Mouse (Mus musculus) intestine, embryonic 14.5 days (tissue): Measurements from ENCODE around the gene Il11ra1. TPM values are rescaled to one million over a fixed set of nuclear protein-coding genes. Genes with fewer than 3 reads are reported as not detected.

Source experiments
- ATAC-seq: fragments of 200-750 bp; cut with Nextera tagmentation; replicated peaks from 2 replicates; pipeline ENCODE4 v1.8.0; 2017; ENCODE audit warnings: low read depth, moderate number of reproducible peaks, moderate TSS enrichment, moderate library complexity; ENCODE audit not compliant: low FRiP score, low TSS enrichment
- DNase-seq: peaks from one replicate; pipeline ENCODE4 v3.0.0-alpha.2; 2018; ENCODE audit warnings: low spot score
- H3K27ac ChIP-seq: fragments of 300-500 bp; sonication (generic); 2 replicates; pipeline ENCODE4 v1.5.1; 2014; ENCODE audit warnings: low read depth, mild to moderate bottlenecking, control low read depth
- H3K27me3 ChIP-seq: fragments of 300-500 bp; sonication (generic); replicated peaks from 2 replicates; pipeline ENCODE4 v1.6.1; 2014; ENCODE audit warnings: low read length, control low read depth; ENCODE audit not compliant: control insufficient read depth, insufficient read depth
- H3K36me3 ChIP-seq: fragments of 300-500 bp; sonication (generic); 2 replicates; pipeline ENCODE4 v1.6.1; 2014; ENCODE audit warnings: low read length, control low read depth; ENCODE audit not compliant: control insufficient read depth, insufficient read depth
- H3K4me1 ChIP-seq: fragments of 300-500 bp; sonication (generic); replicated peaks from 2 replicates; pipeline ENCODE4 v1.6.1; 2014; ENCODE audit warnings: low read length, control low read depth, mixed read lengths; ENCODE audit not compliant: control insufficient read depth, insufficient read depth
- H3K4me2 ChIP-seq: fragments of 300-500 bp; sonication (generic); 2 replicates; pipeline ENCODE4 v1.6.1; 2014; ENCODE audit warnings: low read length
- H3K4me3 ChIP-seq: fragments of 300-500 bp; sonication (generic); 2 replicates; pipeline ENCODE4 v1.5.1; 2014; ENCODE audit warnings: low read depth, low read length, control low read depth, mixed read lengths
- H3K9ac ChIP-seq: fragments of 300-500 bp; sonication (generic); 2 replicates; pipeline ENCODE4 v1.6.1; 2014; ENCODE audit warnings: mild to moderate bottlenecking, low read length
- H3K9me3 ChIP-seq: fragments of 300-500 bp; sonication (generic); 2 replicates; pipeline ENCODE4 v1.6.1; 2016; ENCODE audit warnings: low read length, control low read depth; ENCODE audit not compliant: control insufficient read depth
- WGBS: fragments of 180-500 bp; shearing (Covaris S2); extraction: QIAGEN DNeasy Blood & Tissue Kit; methylation state at CpG from one replicate; pipeline ENCODE4 v1.1.7; 2014; 5-methylcytosine and 5-hydroxymethylcytosine counted together
- polyA plus RNA-seq: library from polyadenylated mRNA; unstranded; fragments of >200 nt; fragmentation: Nextera tagmentation; extraction: Ambion mirVana; gene quantifications from 2 replicates; pipeline ENCODE4 v1.2.1, GENCODE M21; 2014

The Il11ra1 gene
- polyA plus RNA-seq, 1 experiment from 2014 or later: 130 TPM

GRCm38 (mm10) chr4:41672522-41672963 is 27.2 kb upstream of the Il11ra1 start:
- Histone ChIP-seq H3K4me2 (no peak overlapping the region), H3K9ac (no peak overlapping the region)

GRCm38 (mm10) chr4:41673186-41673585 is 26.6 kb upstream of the Il11ra1 start:
- Histone ChIP-seq H3K9ac (no peak overlapping the region), H3K4me3 (no peak overlapping the region), H3K4me1 (peaks cover 33% of the 10 kb centered on the region), H3K4me2 (no peak overlapping the region), H3K9me3 (no peaks in the 10 kb centered on the region), H3K36me3 (no peaks in the 10 kb centered on the region), H3K27me3 (0 out of 2 replicates have a peak, but pooled peaks cover 3% of the 10 kb centered on the region), H3K27ac (no peak overlapping the region)
- WGBS: 70% methylated on average over 19 of the region's 19 CpGs
- ATAC-seq: no peak
- DNase-seq: no peak

More at GRCm38 (mm10) chr4:41672522-41672963, 27.2 kb upstream of the Il11ra1 start:
- Histone ChIP-seq H3K9me3 (no peaks in the 10 kb centered on the region), H3K36me3 (no peaks in the 10 kb centered on the region), H3K4me3 (no peak overlapping the region), H3K4me1 (peaks cover 32% of the 10 kb centered on the region), H3K27ac (no peak overlapping the region), H3K27me3 (0 out of 2 replicates have a peak, but pooled peaks cover 3% of the 10 kb centered on the region)
- DNase-seq (no peak), ATAC-seq (no peak)
- WGBS: 41% methylated on average over 8 of the region's 8 CpGs

- no peak for DNase-seq
- H3K4me2 ChIP-seq: no peak overlapping the region
- H3K9me3 ChIP-seq: no peaks in the 10 kb centered on the region
- no peak for ATAC-seq
- H3K36me3 ChIP-seq: no peaks in the 10 kb centered on the region
- 47% methylated on average over 17 of the region's 17 CpGs for WGBS
- H3K27ac ChIP-seq: no peak overlapping the region
- H3K4me3 ChIP-seq: no peak overlapping the region
- H3K4me1 ChIP-seq: peaks cover 51% of the 10 kb centered on the region
- H3K9ac ChIP-seq: no peak overlapping the region
- H3K27me3 ChIP-seq: 0 out of 2 replicates have a peak, but pooled peaks cover 3% of the 10 kb centered on the region
Observed at GRCm38 (mm10) chr4:41676248-41677005, 23.4 kb upstream of the Il11ra1 start.

GRCm38 (mm10) chr4:41677006-41677629 is 22.7 kb upstream of the Il11ra1 start:
- Histone ChIP-seq H3K9ac (no peak overlapping the region), H3K4me1 (peaks cover 47% of the 10 kb centered on the region), H3K27ac (no peak overlapping the region), H3K4me2 (no peak overlapping the region), H3K9me3 (no peaks in the 10 kb centered on the region), H3K4me3 (no peak overlapping the region), H3K27me3 (0 out of 2 replicates have a peak, but pooled peaks cover 3% of the 10 kb centered on the region), H3K36me3 (no peaks in the 10 kb centered on the region)
- WGBS: 44% methylated on average over 13 of the region's 13 CpGs
- no peak for DNase-seq
- no peak; the same call in 1 of the 2 replicates for ATAC-seq

- Histone ChIP-seq H3K4me3 (no peak overlapping the region), H3K36me3 (no peaks in the 10 kb centered on the region), H3K4me2 (no peak overlapping the region), H3K27ac (no peak overlapping the region), H3K9ac (no peak overlapping the region), H3K27me3 (0 out of 2 replicates have a peak, but pooled peaks cover 3% of the 10 kb centered on the region), H3K4me1 (peaks cover 46% of the 10 kb centered on the region), H3K9me3 (no peaks in the 10 kb centered on the region)
- WGBS: 70% methylated on average over 6 of the region's 6 CpGs
- DNase-seq (no peak), ATAC-seq (no peak)
Observed at GRCm38 (mm10) chr4:41678863-41679262, 20.9 kb upstream of the Il11ra1 start.

- H3K9ac ChIP-seq: no peak overlapping the region
- H3K9me3 ChIP-seq: no peaks in the 10 kb centered on the region
- H3K4me1 ChIP-seq: peaks cover 46% of the 10 kb centered on the region
- DNase-seq (no peak), ATAC-seq (no peak)
- 0 out of 2 replicates have a peak, but pooled peaks cover 3% of the 10 kb centered on the region for H3K27me3 ChIP-seq
- no peak overlapping the region for H3K4me2 ChIP-seq
- H3K27ac ChIP-seq: no peak overlapping the region
- H3K4me3 ChIP-seq: no peak overlapping the region
- WGBS: 17% methylated on average over 2 of the region's 2 CpGs
- H3K36me3 ChIP-seq: no peaks in the 10 kb centered on the region
Observed at GRCm38 (mm10) chr4:41679291-41679690, 20.5 kb upstream of the Il11ra1 start.

GRCm38 (mm10) chr4:41681176-41681575 is 18.6 kb upstream of the Il11ra1 start:
- H3K9ac ChIP-seq: no peak overlapping the region
- ATAC-seq (no peak), DNase-seq (no peak)
- peaks cover 46% of the 10 kb centered on the region for H3K4me1 ChIP-seq
- 0 out of 2 replicates have a peak, but pooled peaks cover 3% of the 10 kb centered on the region for H3K27me3 ChIP-seq
- H3K27ac ChIP-seq: no peak overlapping the region
- no peaks in the 10 kb centered on the region for H3K36me3 ChIP-seq
- 61% methylated on average over 4 of the region's 4 CpGs for WGBS
- no peak overlapping the region for H3K4me3 ChIP-seq
- no peaks in the 10 kb centered on the region for H3K9me3 ChIP-seq
- no peak overlapping the region for H3K4me2 ChIP-seq

- no peak overlapping the region for H3K4me3 ChIP-seq
- peak overlapping the region; percentile 59; the same call in 1 of the 2 replicates for H3K27ac ChIP-seq
- WGBS: 54% methylated on average over 10 of the region's 10 CpGs
- no peaks in the 10 kb centered on the region for H3K9me3 ChIP-seq
- peaks cover 39% of the 10 kb centered on the region for H3K4me1 ChIP-seq
- H3K9ac ChIP-seq: no peak overlapping the region
- 0 out of 2 replicates have a peak, but pooled peaks cover 2% of the 10 kb centered on the region for H3K27me3 ChIP-seq
- H3K36me3 ChIP-seq: no peaks in the 10 kb centered on the region
- DNase-seq: no peak
- no peak overlapping the region for H3K4me2 ChIP-seq
- no peak for ATAC-seq
Observed at GRCm38 (mm10) chr4:41681947-41682346, 17.8 kb upstream of the Il11ra1 start.
